Mouse (Mus musculus) bone marrow macrophage, adult 2 months (primary cell): ENCODE results near the gene Slc19a3.

Experiments
- CTCF ChIP-seq: IDR thresholded peaks from 2 replicates; pipeline ENCODE4 v1.5.1; 2012; ENCODE audit warnings: low read depth, mild to moderate bottlenecking, low read length, moderate library complexity
- POLR2A ChIP-seq: IDR thresholded peaks from 2 replicates; pipeline ENCODE4 v1.6.1; 2012; ENCODE audit warnings: mild to moderate bottlenecking, low read depth, low read length, borderline replicate concordance

GRCm38 (mm10) chr1:82973901-82974300 lies 64.3 kb downstream of the Slc19a3 start:
- TF ChIP-seq CTCF, result no peak
- no peak for TF ChIP-seq POLR2A
